Mouse (Mus musculus): ENCODE measurements around the gene Id3. TPM values are rescaled to one million over a fixed set of nuclear protein-coding genes. Genes with fewer than 3 reads are reported as not detected.

The Id3 gene
- total and polyA plus RNA-seq, 2 experiments from 2014 or later: 253 to 344 TPM

DNA sequence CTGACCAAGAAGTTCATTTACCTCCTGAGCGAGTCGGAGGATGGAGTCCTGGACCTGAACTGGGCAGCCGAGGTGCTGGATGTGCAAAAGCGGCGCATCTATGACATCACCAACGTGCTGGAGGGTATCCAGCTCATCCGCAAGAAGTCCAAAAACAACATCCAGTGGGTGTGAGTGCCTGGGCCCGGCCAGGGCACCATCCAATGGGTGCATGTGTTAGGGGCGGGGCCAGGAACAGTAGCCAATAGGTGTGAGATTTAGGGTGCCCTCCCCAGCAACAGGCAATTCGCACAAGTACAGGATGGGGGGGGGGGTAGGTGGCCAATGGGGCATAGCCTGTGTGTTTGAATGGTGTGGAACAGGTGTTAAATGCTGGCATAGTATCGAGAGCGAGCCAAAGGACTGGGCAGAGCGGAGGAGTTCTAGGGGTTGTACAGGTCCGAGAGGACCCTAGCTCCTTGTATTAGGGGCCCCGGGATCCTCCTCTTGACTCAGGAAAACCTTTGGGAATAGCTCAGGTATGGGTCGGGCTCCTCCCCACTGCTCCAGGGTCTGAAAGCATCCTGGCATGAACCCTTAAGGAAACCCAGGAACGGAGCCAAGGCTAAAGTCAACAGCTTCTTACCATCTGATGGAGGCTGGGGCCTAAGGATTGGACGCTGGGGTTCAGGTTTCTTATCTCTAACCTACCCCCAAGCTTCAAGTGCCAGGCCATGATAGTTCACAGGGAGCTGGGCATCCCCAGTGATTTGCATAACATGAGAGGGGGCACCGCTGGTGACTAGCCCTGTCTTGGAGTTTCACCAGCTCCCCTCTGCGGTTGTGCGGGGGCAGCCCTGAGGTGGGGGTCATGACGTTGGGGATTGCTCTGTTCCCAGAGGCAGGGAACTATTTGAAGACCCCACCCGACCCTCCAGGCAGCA is 37.4 kb downstream of the Id3 start:
- Histone ChIP-seq H3K27me3 (ENCODE audit: insufficient read depth, low read length) (no peaks in the 10 kb centered on the region), H3K9ac (replicated peaks; ENCODE audit: low read length) (peak overlapping the region; percentile 50), H3K4me1 (ENCODE audit: insufficient read depth, low read length) (peaks cover 6% of the 10 kb centered on the region; the same call in 1 of the 2 replicates), H3K27ac (peak overlapping the region; percentile 52; the same call in 1 of the 2 replicates), H3K4me2 (ENCODE audit: low read depth, low read length) (peak overlapping the region; percentile 70), H3K4me3 (ENCODE audit: low read length) (peak overlapping the region; percentile 38), H3K9me3 (ENCODE audit: low read length) (no peaks in the 10 kb centered on the region), H3K36me3 (ENCODE audit: insufficient read depth, low read length) (no peaks in the 10 kb centered on the region)
- DNase-seq (ENCODE audit: low spot score): peak; percentile 88
- WGBS: 21% methylated on average over 23 of the region's 23 CpGs
- ATAC-seq: peak; percentile 92
- no peak for TF ChIP-seq CTCF (IDR thresholded peaks at IDR 0.05; ENCODE audit: low read depth)

DNA sequence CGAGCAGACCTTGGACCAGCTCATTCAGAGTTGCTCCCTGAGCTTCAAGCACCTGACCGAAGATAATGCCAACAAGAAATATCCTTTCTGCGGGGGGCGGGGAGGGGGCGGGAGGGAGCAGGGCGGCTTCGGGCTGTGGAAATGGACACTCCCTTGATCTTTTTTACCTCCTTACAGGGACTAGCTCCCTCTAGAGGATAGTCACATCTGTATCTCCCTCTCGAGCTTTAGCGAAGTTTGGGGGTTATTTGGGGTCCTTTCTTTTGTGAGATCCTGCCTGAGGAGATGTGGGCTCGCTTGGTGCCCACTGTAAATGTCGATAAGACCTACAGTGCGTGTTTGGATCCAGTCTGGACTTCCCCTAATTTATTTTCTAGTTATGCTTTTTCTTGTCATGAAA is 38.1 kb downstream of the Id3 start:
- Histone ChIP-seq H3K4me2 (ENCODE audit: low read depth, low read length) (peak overlapping the region; percentile 70), H3K9ac (replicated peaks; ENCODE audit: low read length) (no peak overlapping the region), H3K9me3 (ENCODE audit: low read length) (no peaks in the 10 kb centered on the region), H3K27ac (no peak overlapping the region), H3K27me3 (ENCODE audit: insufficient read depth, low read length) (no peaks in the 10 kb centered on the region), H3K4me1 (ENCODE audit: insufficient read depth, low read length) (peaks cover 6% of the 10 kb centered on the region; the same call in 1 of the 2 replicates), H3K4me3 (ENCODE audit: low read length) (no peak overlapping the region), H3K36me3 (ENCODE audit: insufficient read depth, low read length) (no peaks in the 10 kb centered on the region)
- peak; percentile 38; the same call in 1 of the 2 replicates for TF ChIP-seq CTCF (IDR thresholded peaks at IDR 0.05; ENCODE audit: low read depth)
- DNase-seq (ENCODE audit: low spot score) (no peak), ATAC-seq (no peak)
- WGBS: 32% methylated on average over 12 of the region's 12 CpGs

DNA sequence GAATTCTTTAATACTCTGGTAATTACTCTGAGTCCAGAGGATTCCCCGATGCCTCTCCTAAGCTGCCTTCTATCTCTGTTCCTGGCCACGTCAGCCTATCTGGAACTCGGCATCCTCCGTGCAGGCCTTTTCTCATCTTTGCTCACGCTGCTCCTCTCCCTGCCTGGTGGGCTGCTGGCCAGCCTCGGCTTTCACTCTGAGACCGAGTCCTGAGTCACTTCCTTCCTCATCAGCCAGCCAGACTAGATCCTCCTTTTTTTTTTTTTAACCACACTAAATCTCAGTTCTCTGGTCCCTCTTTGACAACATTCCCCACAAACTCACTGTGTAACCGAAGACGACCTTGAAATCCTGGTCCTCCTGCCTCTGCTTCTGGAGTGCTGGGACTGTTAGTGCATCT is 42.1 kb downstream of the Id3 start:
- DNase-seq (ENCODE audit: low spot score): no peak
- ATAC-seq: no peak
- H3K4me3 ChIP-seq (ENCODE audit: low read length): no peak overlapping the region
- TF ChIP-seq CTCF (IDR thresholded peaks at IDR 0.05; ENCODE audit: low read depth): no peak
- peaks cover 2% of the 10 kb centered on the region; the same call in 1 of the 2 replicates for H3K4me1 ChIP-seq (ENCODE audit: insufficient read depth, low read length)
- H3K27ac ChIP-seq: no peak overlapping the region
- no peaks in the 10 kb centered on the region for H3K9me3 ChIP-seq (ENCODE audit: low read length)
- WGBS: 66% methylated on average over 9 of the region's 9 CpGs
- H3K4me2 ChIP-seq (ENCODE audit: low read depth, low read length): no peak overlapping the region
- H3K9ac ChIP-seq (replicated peaks; ENCODE audit: low read length): no peak overlapping the region
- H3K36me3 ChIP-seq (ENCODE audit: insufficient read depth, low read length): no peaks in the 10 kb centered on the region
- no peaks in the 10 kb centered on the region for H3K27me3 ChIP-seq (ENCODE audit: insufficient read depth, low read length)

DNA sequence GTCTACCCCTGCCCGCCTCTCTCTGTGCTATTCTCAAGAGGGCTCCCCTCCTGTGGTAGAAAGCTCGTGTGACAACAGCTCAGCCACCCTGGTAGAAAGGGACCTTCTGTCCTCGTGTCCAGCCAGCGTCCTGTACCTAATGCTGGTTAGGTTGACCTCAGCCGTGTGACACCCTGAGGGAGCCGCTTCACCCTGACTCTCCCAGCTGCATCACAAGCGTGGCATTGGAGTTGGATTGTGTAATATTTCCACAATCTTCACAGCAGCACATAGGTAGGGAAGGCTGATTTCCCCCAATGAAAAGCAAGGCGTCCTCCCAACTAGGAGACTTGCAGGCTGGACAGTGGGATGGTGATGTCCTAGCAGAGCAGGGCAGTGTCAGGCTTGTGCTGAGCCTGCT is 43.0 kb downstream of the Id3 start:
- no peaks in the 10 kb centered on the region for H3K9me3 ChIP-seq (ENCODE audit: low read length)
- DNase-seq (ENCODE audit: low spot score) (no peak), ATAC-seq (no peak)
- WGBS: 88% methylated on average over 8 of the region's 8 CpGs
- H3K9ac ChIP-seq (replicated peaks; ENCODE audit: low read length): no peak overlapping the region
- no peak overlapping the region for H3K4me3 ChIP-seq (ENCODE audit: low read length)
- H3K27ac ChIP-seq: no peak overlapping the region
- no peaks in the 10 kb centered on the region for H3K36me3 ChIP-seq (ENCODE audit: insufficient read depth, low read length)
- H3K4me2 ChIP-seq (ENCODE audit: low read depth, low read length): no peak overlapping the region
- H3K4me1 ChIP-seq (ENCODE audit: insufficient read depth, low read length): no peaks in the 10 kb centered on the region
- no peaks in the 10 kb centered on the region for H3K27me3 ChIP-seq (ENCODE audit: insufficient read depth, low read length)
- no peak for TF ChIP-seq CTCF (IDR thresholded peaks at IDR 0.05; ENCODE audit: low read depth)

DNA sequence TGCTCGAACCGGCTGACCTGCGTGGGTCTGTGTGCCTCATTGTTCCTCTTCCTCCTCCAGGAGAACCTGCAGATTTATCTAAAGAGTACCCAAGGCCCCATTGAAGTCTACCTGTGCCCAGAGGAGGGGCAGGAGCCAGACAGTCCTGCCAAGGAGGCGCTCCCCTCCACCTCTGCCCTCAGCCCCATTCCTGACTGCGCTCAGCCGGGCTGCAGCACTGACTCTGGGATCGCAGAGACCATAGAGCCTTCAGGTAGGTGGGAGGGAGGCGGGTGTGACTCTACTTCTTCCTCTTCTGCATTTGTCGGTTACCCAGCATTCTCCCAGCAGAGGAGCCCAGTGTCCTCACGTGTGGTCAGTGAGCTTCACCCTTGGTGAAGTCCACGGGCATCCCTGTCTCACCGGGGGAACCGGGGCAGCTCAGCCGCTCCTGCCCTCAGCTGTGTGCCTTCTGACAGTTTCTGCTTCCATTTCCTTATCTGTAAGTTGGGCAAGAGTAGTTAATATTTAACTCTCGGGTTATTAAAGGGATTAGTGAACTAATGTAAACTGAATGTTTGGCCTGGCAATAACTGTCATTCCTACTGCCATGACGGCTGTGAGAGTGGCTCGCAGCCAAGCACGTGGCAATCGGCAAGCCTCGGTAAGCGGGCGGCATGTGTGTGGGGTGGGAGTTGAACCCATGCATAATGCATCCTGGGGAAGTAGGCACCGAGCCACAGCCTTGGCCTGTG is 43.6 kb downstream of the Id3 start:
- Histone ChIP-seq H3K9me3 (ENCODE audit: low read length) (no peaks in the 10 kb centered on the region), H3K4me3 (ENCODE audit: low read length) (no peak overlapping the region), H3K27me3 (ENCODE audit: insufficient read depth, low read length) (no peaks in the 10 kb centered on the region), H3K36me3 (ENCODE audit: insufficient read depth, low read length) (no peaks in the 10 kb centered on the region), H3K9ac (replicated peaks; ENCODE audit: low read length) (no peak overlapping the region), H3K4me1 (ENCODE audit: insufficient read depth, low read length) (no peaks in the 10 kb centered on the region), H3K27ac (no peak overlapping the region), H3K4me2 (ENCODE audit: low read depth, low read length) (no peak overlapping the region)
- ATAC-seq (no peak), DNase-seq (ENCODE audit: low spot score) (no peak)
- 76% methylated on average over 23 of the region's 23 CpGs for WGBS
- TF ChIP-seq CTCF (IDR thresholded peaks at IDR 0.05; ENCODE audit: low read depth): no peak

DNA sequence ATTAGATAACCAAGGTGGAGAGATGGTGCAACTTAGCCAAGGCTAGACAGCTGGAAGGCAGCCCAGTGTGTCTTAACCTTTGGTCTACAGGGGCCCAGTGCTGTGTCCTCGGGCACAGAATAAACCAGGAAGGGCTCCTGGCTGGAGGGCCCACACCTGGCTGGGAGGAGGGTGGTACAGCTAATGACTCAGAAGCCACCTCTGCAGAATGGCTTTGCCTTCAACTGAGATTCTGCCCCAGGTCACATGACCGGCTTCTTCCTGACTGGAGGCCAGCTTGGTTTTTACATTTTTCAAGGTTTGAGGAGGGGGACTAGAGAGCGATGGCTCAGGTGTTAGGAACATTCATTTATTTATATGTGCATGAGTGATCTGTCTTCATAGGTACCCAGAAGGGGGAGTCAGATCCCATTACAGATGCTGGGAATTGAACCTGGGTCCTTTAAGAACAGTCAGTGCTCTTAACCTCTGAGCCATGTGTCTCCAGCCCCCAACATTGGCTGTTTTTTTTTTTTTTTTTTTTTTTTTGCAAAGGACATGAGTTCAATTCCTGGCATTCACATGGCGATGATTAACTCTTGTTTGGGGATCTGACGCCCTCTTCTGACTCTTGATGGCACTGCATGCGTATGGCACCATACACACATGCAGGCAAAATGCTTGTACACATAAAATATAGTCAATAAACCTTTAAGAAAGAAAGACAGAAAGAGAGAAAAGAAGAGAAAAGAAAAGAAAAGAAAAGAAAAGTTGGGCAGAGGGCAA is 45.9 kb downstream of the Id3 start:
- Histone ChIP-seq H3K36me3 (ENCODE audit: insufficient read depth, low read length) (no peaks in the 10 kb centered on the region), H3K9ac (replicated peaks; ENCODE audit: low read length) (no peak overlapping the region), H3K4me1 (ENCODE audit: insufficient read depth, low read length) (no peaks in the 10 kb centered on the region), H3K4me3 (ENCODE audit: low read length) (no peak overlapping the region), H3K27ac (no peak overlapping the region), H3K4me2 (ENCODE audit: low read depth, low read length) (no peak overlapping the region), H3K27me3 (ENCODE audit: insufficient read depth, low read length) (no peaks in the 10 kb centered on the region), H3K9me3 (ENCODE audit: low read length) (no peaks in the 10 kb centered on the region)
- TF ChIP-seq CTCF (IDR thresholded peaks at IDR 0.05; ENCODE audit: low read depth): peak; percentile 24; the same call in 1 of the 2 replicates
- ATAC-seq (no peak), DNase-seq (ENCODE audit: low spot score) (no peak)
- WGBS: 80% methylated on average over 6 of the region's 6 CpGs
